Mouse (Mus musculus) kidney, embryonic 14.5 days (tissue): Measurements from ENCODE around the gene Pctp. TPM values are rescaled to one million over a fixed set of nuclear protein-coding genes. Genes with fewer than 3 reads are reported as not detected.

Experiments
- polyA plus RNA-seq: library from polyadenylated mRNA; unstranded; fragments of >200 nt; fragmentation: Nextera tagmentation; extraction: Ambion mirVana; gene quantifications from 2 replicates; pipeline ENCODE4 v1.2.1, GENCODE M21; 2014

Gene Pctp
- polyA plus RNA-seq, 1 experiment from 2014 or later, result 9.8 TPM

Other genes starting within 250 kb of the Pctp start
- gene Ankfn1, start 225.2 kb downstream of the Pctp start, polyA plus RNA-seq, result not detected in 2 replicates
- 20.5 and 23.3 TPM in 2 replicates for gene Tmem100, start 27.5 kb upstream of the Pctp start, polyA plus RNA-seq
- 9.1 and 9.8 TPM in 2 replicates for gene Gm45716, start 184.8 kb upstream of the Pctp start, polyA plus RNA-seq
- gene Mmd, start 246.6 kb upstream of the Pctp start, polyA plus RNA-seq, result 25.5 and 25.6 TPM in 2 replicates